Mouse (Mus musculus) forebrain, embryonic 11.5 days (tissue): ENCODE measurements at regions not wholly inside any gene's neighbourhood (a gene's known extent, or its start where the extent isn't known, plus 50 kb on each side); places are given as distances from the start of the nearest gene placed in this dataset.

Experiments
- ATAC-seq: fragments of 200-750 bp; cut with Nextera tagmentation; replicated peaks from 2 replicates; pipeline ENCODE4 v1.8.0; 2017; ENCODE audit warnings: moderate TSS enrichment; ENCODE audit not compliant: low FRiP score
- DNase-seq: peaks from one replicate; pipeline ENCODE4 v3.0.0-alpha.2; 2017; ENCODE audit warnings: low spot score
- H3K27ac ChIP-seq: fragments of 300-500 bp; sonication (generic); 2 replicates; pipeline ENCODE4 v1.5.1; 2014; ENCODE audit warnings: low read depth, low read length
- H3K27me3 ChIP-seq: fragments of 300-500 bp; sonication (generic); 2 replicates; pipeline ENCODE4 v1.6.1; 2014; ENCODE audit warnings: mild to moderate bottlenecking, low read length, mixed read lengths; ENCODE audit not compliant: control insufficient read depth, insufficient read depth
- H3K36me3 ChIP-seq: fragments of 300-500 bp; sonication (generic); 2 replicates; pipeline ENCODE4 v1.6.1; 2014; ENCODE audit warnings: mild to moderate bottlenecking, low read length, moderate library complexity, mixed read lengths; ENCODE audit not compliant: control insufficient read depth, insufficient read depth
- H3K4me1 ChIP-seq: fragments of 300-500 bp; sonication (generic); replicated peaks from 2 replicates; pipeline ENCODE4 v1.6.1; 2014; ENCODE audit warnings: low read length, mixed read lengths; ENCODE audit not compliant: control insufficient read depth, insufficient read depth
- H3K4me2 ChIP-seq: fragments of 300-500 bp; sonication (generic); 2 replicates; pipeline ENCODE4 v1.6.1; 2014; ENCODE audit warnings: low read depth, mild to moderate bottlenecking, low read length, moderate library complexity, mixed read lengths; ENCODE audit not compliant: severe bottlenecking
- H3K4me3 ChIP-seq: fragments of 300-500 bp; sonication (generic); 2 replicates; pipeline ENCODE4 v1.5.1; 2014; ENCODE audit warnings: low read depth, low read length
- H3K9ac ChIP-seq: fragments of 300-500 bp; sonication (generic); 2 replicates; pipeline ENCODE4 v1.6.1; 2014; ENCODE audit warnings: low read length
- H3K9me3 ChIP-seq: fragments of 300-500 bp; sonication (generic); 2 replicates; pipeline ENCODE4 v1.6.1; 2016; ENCODE audit warnings: low read length, mixed read lengths; ENCODE audit not compliant: control insufficient read depth
- WGBS: fragments of 180-500 bp; shearing (Covaris S2); extraction: QIAGEN DNeasy Blood & Tissue Kit; methylation state at CpG from one replicate; pipeline ENCODE4 v1.1.7; 2014; 5-methylcytosine and 5-hydroxymethylcytosine counted together

- ATAC-seq (no peak), DNase-seq (no peak)
- Histone ChIP-seq H3K4me2 (no peak overlapping the region), H3K4me1 (peaks cover 3% of the 10 kb centered on the region; the same call in 1 of the 2 replicates), H3K4me3 (no peak overlapping the region), H3K9me3 (no peaks in the 10 kb centered on the region), H3K27ac (no peak overlapping the region), H3K36me3 (no peaks in the 10 kb centered on the region), H3K27me3 (no peaks in the 10 kb centered on the region), H3K9ac (no peak overlapping the region)
- WGBS = 58% methylated on average over 9 of the region's 9 CpGs
Measured at GRCm38 (mm10) chr14:48349392-48350044, 96.4 kb upstream of the Tmem260 start.

GRCm38 (mm10) chr14:48351652-48352051, 94.3 kb upstream of the Tmem260 start:
- ATAC-seq (no peak), DNase-seq (no peak)
- Histone ChIP-seq H3K9ac (no peak overlapping the region), H3K4me2 (no peak overlapping the region), H3K9me3 (no peaks in the 10 kb centered on the region), H3K4me3 (no peak overlapping the region), H3K4me1 (peaks cover 3% of the 10 kb centered on the region; the same call in 1 of the 2 replicates), H3K27me3 (no peaks in the 10 kb centered on the region), H3K27ac (no peak overlapping the region), H3K36me3 (no peaks in the 10 kb centered on the region)
- 85% methylated on average over 6 of the region's 6 CpGs for WGBS

GRCm38 (mm10) chr14:48352825-48353224, 93.1 kb upstream of the Tmem260 start:
- DNase-seq = no peak
- no peaks in the 10 kb centered on the region for H3K27me3 ChIP-seq
- no peak overlapping the region for H3K4me2 ChIP-seq
- no peaks in the 10 kb centered on the region for H3K9me3 ChIP-seq
- H3K36me3 ChIP-seq = no peaks in the 10 kb centered on the region
- H3K4me3 ChIP-seq = no peak overlapping the region
- ATAC-seq = no peak
- H3K4me1 ChIP-seq = peaks cover 3% of the 10 kb centered on the region; the same call in 1 of the 2 replicates
- no peak overlapping the region for H3K27ac ChIP-seq
- H3K9ac ChIP-seq = no peak overlapping the region

DNA sequence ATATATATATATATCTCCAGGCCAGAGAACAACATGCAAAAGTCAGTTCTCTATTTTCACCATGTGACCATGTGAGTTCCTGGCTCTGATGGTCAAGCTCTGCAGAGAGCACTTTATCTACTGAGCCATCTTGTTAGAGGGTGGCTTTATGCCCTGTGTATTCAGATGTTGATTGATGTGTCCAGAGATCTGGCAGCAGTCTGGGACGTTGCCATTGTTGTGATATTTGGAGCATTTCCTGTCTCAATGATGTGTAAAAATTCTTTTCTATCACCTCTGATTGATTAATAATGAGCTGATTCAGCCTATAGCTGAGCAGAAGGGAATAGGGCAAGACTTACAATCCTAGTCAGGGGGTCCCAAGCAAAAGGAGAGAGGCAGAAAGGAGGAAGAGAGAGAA, 91.7 kb upstream of the Tmem260 start:
- no peak overlapping the region for H3K9ac ChIP-seq
- H3K27ac ChIP-seq = no peak overlapping the region
- no peaks in the 10 kb centered on the region for H3K9me3 ChIP-seq
- H3K4me1 ChIP-seq = peaks cover 3% of the 10 kb centered on the region; the same call in 1 of the 2 replicates
- no peak overlapping the region for H3K4me2 ChIP-seq
- DNase-seq = no peak
- H3K36me3 ChIP-seq = no peaks in the 10 kb centered on the region
- H3K27me3 ChIP-seq = no peaks in the 10 kb centered on the region
- no peak overlapping the region for H3K4me3 ChIP-seq
- no peak for ATAC-seq
- 51% methylated on average over 1 of the region's 1 CpGs for WGBS

- Histone ChIP-seq H3K36me3 (no peaks in the 10 kb centered on the region), H3K27me3 (no peaks in the 10 kb centered on the region), H3K9ac (no peak overlapping the region), H3K9me3 (no peaks in the 10 kb centered on the region), H3K4me2 (no peak overlapping the region), H3K27ac (no peak overlapping the region), H3K4me3 (no peak overlapping the region), H3K4me1 (no peaks in the 10 kb centered on the region)
- WGBS = 79% methylated on average over 8 of the region's 8 CpGs
- no peak for DNase-seq
- no peak for ATAC-seq
Measured at GRCm38 (mm10) chr14:48357441-48357840, 88.5 kb upstream of the Tmem260 start.

DNA sequence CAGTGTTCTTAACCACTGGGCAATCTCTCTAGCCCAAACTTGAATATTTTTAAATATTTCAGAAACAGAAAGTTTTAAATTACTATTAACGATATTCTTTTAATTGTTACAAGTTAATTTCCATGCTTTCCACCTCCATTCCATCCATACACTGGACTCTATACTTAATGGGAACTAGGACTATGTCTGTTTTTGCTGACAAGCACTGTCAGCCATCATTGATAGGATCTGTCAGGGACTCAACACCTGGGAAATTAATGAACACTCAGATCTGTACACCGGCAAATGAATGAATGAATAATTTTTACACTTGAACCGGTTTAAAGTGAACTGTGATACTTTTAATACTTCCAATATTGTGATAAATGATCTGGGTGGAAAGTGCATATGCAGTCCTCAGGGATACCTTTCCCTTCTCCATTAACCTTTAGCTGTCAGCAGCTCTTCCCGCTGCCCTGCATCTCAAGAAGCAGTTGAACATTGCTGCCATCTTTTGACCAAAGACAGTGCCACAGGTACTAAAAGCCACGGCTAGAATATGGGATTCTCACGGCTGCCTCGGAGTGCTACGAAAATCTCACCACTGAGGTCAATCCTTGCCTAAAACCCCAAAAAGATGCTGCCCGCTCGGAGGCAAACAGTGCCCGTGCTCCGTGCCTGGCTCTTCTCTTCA, 87.3 kb upstream of the Tmem260 start:
- ATAC-seq = no peak

GRCm38 (mm10) chr14:48361820-48362219, 84.1 kb upstream of the Tmem260 start:
- Histone ChIP-seq H3K4me3 (no peak overlapping the region), H3K9ac (no peak overlapping the region), H3K4me2 (no peak overlapping the region), H3K27ac (no peak overlapping the region), H3K27me3 (no peaks in the 10 kb centered on the region), H3K36me3 (no peaks in the 10 kb centered on the region), H3K4me1 (no peaks in the 10 kb centered on the region), H3K9me3 (no peaks in the 10 kb centered on the region)
- ATAC-seq (no peak), DNase-seq (no peak)
- WGBS = 85% methylated on average over 7 of the region's 7 CpGs

More for the DNA sequence above, 87.3 kb upstream of the Tmem260 start:
- no peak overlapping the region for H3K4me2 ChIP-seq
- H3K4me1 ChIP-seq = no peaks in the 10 kb centered on the region
- no peak overlapping the region for H3K27ac ChIP-seq
- no peak for DNase-seq
- H3K4me3 ChIP-seq = no peak overlapping the region
- no peak overlapping the region for H3K9ac ChIP-seq
- H3K36me3 ChIP-seq = no peaks in the 10 kb centered on the region
- H3K27me3 ChIP-seq = no peaks in the 10 kb centered on the region
- 44% methylated on average over 12 of the region's 12 CpGs for WGBS
- H3K9me3 ChIP-seq = no peaks in the 10 kb centered on the region

DNA sequence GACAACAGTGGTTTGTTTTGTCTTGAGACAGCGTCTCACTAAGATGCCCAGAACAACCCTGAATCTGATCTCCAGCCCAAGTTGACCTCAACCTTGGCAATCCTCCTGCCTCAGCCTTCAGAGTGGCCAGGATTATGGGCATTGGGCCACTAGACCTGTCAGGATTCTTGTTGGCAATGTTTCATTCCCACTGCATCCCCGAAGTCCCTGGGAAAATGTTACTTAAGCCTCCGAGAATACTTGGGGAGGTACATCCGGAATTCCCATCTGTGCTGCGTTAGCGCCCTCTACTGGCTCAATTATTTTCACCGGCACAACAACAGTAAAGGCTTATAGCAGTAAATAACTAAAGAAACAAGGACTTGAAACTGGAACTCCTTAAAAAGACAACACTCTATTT, 78.9 kb upstream of the Tmem260 start:
- Histone ChIP-seq H3K9ac (no peak overlapping the region), H3K36me3 (no peaks in the 10 kb centered on the region), H3K4me3 (no peak overlapping the region), H3K4me1 (no peaks in the 10 kb centered on the region), H3K4me2 (no peak overlapping the region), H3K27ac (no peak overlapping the region), H3K9me3 (no peaks in the 10 kb centered on the region), H3K27me3 (no peaks in the 10 kb centered on the region)
- DNase-seq (peak; percentile 85), ATAC-seq (no peak)
- 18% methylated on average over 7 of the region's 7 CpGs for WGBS

- no peaks in the 10 kb centered on the region for H3K27me3 ChIP-seq
- no peak overlapping the region for H3K4me3 ChIP-seq
- H3K36me3 ChIP-seq = no peaks in the 10 kb centered on the region
- H3K9me3 ChIP-seq = no peaks in the 10 kb centered on the region
- H3K4me1 ChIP-seq = no peaks in the 10 kb centered on the region
- DNase-seq = no peak
- no peak overlapping the region for H3K27ac ChIP-seq
- ATAC-seq = no peak; the same call in 1 of the 2 replicates
- H3K4me2 ChIP-seq = no peak overlapping the region
- 0% methylated on average over 1 of the region's 1 CpGs for WGBS
- H3K9ac ChIP-seq = no peak overlapping the region
Measured at GRCm38 (mm10) chr14:48370322-48370721, 75.6 kb upstream of the Tmem260 start.
